14 mouse cellular contexts compared by ENCODE assay signal in the genomic region with DNA sequence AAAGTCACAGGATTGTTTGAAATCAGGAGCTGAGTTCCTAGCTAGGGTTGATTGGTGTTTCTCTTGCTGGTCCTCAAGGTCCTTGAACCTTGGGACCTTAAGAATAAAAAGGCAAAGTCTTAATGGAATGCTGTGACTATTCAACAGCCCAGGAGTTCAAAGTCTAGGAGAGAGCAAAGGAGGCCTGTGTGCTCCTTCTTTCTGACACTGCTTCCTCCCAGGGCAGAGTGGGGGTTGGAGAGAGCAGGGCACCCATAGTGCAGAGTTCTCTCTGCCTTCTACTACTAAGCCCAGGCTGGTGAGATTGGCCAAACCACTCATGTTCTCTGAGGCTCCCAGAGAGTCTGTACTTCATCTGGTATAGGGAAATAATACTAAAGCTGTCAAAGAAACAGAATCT.
"Had no signal": no experiment of that assay in that cellular context is flagged by ENCODE, and none has a peak within 500 bp of the region (broad histone marks: within the 10 kb centered on the region; RNA-seq: fewer than 3 reads in every experiment).

No protein-coding gene starts in this region.

- H3K4me2 ChIP-seq: hindbrain, embryonic 13.5 days; limb, embryonic 15.5 days; liver, embryonic 12.5 days; lung, embryonic 14.5 days; midbrain, embryonic 12.5 days; neural tube, embryonic 15.5 days had no signal

- H3K9me3 ChIP-seq: hindbrain, embryonic 13.5 days; limb, embryonic 15.5 days; liver, embryonic 12.5 days; midbrain, embryonic 12.5 days; neural tube, embryonic 15.5 days had no signal

- H3K4me3 ChIP-seq: hindbrain, embryonic 13.5 days; left cerebral cortex, adult 2 months; limb, embryonic 15.5 days; liver, embryonic 12.5 days; midbrain, embryonic 12.5 days; myocyte; neural tube, embryonic 15.5 days had no signal

- H3K4me1 ChIP-seq: hindbrain, embryonic 13.5 days; limb, embryonic 15.5 days; liver, embryonic 12.5 days; midbrain, embryonic 12.5 days had no signal

- H3K27me3 ChIP-seq: hindbrain, embryonic 13.5 days; limb, embryonic 15.5 days; liver, embryonic 12.5 days; midbrain, embryonic 12.5 days; neural tube, embryonic 15.5 days had no signal

- H3K27ac ChIP-seq: hindbrain, embryonic 13.5 days; hindbrain, postnatal 0 days; left cerebral cortex, adult 2 months; limb, embryonic 15.5 days; liver, embryonic 12.5 days; macrophage; midbrain, embryonic 12.5 days; neural tube, embryonic 15.5 days; stomach, postnatal 0 days had no signal

- H3K9ac ChIP-seq: hindbrain, embryonic 13.5 days; limb, embryonic 15.5 days; liver, embryonic 12.5 days; lung, embryonic 14.5 days; midbrain, embryonic 12.5 days; neural tube, embryonic 15.5 days had no signal

- H3K36me3 ChIP-seq: hindbrain, embryonic 13.5 days; limb, embryonic 15.5 days; liver, embryonic 12.5 days; midbrain, embryonic 12.5 days; neural tube, embryonic 15.5 days had no signal

- DNase-seq: lung, embryonic 14.5 days; lung, postnatal 10 days; thymus, adult 2 months; thymus, postnatal 25 days had no signal

- ATAC-seq: hindbrain, postnatal 0 days; liver, embryonic 12.5 days had no signal
